Mouse (Mus musculus): ENCODE data around the gene Gnao1. TPM values are rescaled to one million over a fixed set of nuclear protein-coding genes. Genes with fewer than 3 reads are reported as not detected.

The Gnao1 gene
- polyA plus RNA-seq, 1 experiment from 2014 or later = not detected

- no peaks in the 10 kb centered on the region for H3K36me3 ChIP-seq (ENCODE audit: inconsistent target)
- no peak overlapping the region for H3K27ac ChIP-seq
- WGBS (ENCODE audit: missing documents) = 21% methylated on average over 6 of the region's 6 CpGs
- H3K4me3 ChIP-seq (ENCODE audit: inconsistent target) = no peak overlapping the region
- H3K79me2 ChIP-seq (ENCODE audit: inconsistent target) = no peaks in the 10 kb centered on the region
These were observed 123.1 kb downstream of the Gnao1 start for GRCm38 (mm10) chr8:93932873-93933272.

DNA sequence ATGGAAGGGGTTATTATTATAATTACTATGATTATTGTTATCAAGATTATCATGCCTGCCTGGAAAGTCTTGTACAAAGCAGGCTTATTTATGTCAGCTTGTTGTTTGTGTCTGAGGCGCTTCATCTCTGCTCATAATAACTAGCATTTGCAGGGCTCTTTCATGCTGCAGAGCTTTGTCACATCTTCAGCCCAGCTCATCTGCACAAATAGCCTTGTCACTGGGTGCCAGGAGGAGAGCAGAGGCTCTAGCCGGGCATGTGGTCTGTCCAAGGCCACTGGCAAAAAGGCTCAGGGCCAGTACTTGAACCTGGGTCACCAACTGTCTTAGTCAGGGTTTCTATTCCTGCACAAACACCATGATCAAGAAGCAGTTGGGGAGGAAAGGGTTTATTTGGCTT lies 123.5 kb downstream of the Gnao1 start:
- no peaks in the 10 kb centered on the region for H3K79me2 ChIP-seq (ENCODE audit: inconsistent target)
- no peaks in the 10 kb centered on the region for H3K36me3 ChIP-seq (ENCODE audit: inconsistent target)
- H3K4me3 ChIP-seq (ENCODE audit: inconsistent target) = no peak overlapping the region
- WGBS (ENCODE audit: missing documents) = 85% methylated on average over 2 of the region's 2 CpGs
- H3K27ac ChIP-seq = no peak overlapping the region

DNA sequence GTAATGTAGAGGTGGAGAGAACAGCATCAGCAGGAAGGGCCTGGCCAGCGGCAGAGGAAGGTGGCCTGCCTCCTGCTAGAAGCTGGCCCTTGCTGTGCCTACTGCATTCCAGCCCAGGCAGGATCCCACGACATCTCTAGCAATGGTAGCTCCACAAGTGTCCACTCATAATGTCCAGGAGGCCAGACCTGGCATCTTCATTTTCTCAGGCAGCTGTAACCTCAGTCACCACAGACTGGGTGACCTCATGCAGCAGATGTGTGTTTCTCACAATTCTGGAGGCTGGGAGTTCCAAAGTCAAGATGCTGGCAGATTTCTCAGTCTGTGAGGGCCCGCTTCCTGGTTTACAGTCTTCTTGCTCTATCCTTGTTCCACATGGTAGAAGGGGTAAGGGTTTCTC lies 128.4 kb downstream of the Gnao1 start:
- no peaks in the 10 kb centered on the region for H3K36me3 ChIP-seq (ENCODE audit: inconsistent target)
- WGBS (ENCODE audit: missing documents) = 88% methylated on average over 3 of the region's 3 CpGs
- no peak overlapping the region for H3K4me3 ChIP-seq (ENCODE audit: inconsistent target)
- no peaks in the 10 kb centered on the region for H3K79me2 ChIP-seq (ENCODE audit: inconsistent target)
- no peak overlapping the region for H3K27ac ChIP-seq

DNA sequence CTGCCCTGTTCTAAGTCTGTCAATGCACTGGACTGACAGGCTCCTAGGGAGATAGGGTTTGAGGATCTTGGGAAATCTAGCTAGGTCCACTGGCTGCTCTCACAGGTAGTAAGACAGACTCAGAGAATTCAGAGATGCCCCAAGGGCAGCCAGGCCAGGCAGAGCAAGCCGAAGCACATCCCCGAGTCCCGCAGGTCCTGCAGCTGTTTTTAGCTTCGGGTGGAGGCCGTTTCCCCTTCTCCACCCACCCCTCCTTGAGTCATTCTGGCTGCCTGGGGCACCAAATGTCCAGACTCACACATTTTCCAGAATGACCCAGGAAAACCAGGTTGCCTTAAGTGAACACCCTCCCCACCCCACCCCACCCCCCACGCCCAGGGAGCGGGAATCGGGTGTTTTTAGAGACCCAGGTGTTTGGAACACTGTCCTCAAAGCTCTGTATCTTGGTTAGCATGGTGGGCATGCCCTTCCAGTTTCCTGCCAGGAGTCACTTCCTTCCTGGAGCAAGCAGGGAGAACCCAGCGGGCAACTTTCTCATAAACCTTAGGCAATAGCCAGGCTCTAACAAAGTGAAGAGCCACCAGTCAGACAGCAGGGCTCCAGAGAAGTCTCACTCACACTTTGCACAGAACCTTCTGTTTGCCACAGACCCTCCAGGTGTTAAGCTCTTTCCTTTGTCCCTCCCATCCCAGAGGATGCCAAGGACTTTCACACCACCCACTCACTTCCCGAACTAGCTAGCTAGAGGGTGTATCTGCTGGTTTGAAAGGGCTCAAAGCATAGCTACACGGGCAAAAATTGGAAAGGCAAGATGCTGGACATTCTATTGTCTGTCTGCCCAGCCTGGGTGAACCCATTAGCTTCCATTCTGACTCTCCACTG lies 131.0 kb downstream of the Gnao1 start:
- WGBS (ENCODE audit: missing documents) = 44% methylated on average over 11 of the region's 11 CpGs
- Histone ChIP-seq H3K4me3 (ENCODE audit: inconsistent target) (no peak overlapping the region), H3K79me2 (ENCODE audit: inconsistent target) (no peaks in the 10 kb centered on the region), H3K27ac (no peak overlapping the region), H3K36me3 (ENCODE audit: inconsistent target) (no peaks in the 10 kb centered on the region)

DNA sequence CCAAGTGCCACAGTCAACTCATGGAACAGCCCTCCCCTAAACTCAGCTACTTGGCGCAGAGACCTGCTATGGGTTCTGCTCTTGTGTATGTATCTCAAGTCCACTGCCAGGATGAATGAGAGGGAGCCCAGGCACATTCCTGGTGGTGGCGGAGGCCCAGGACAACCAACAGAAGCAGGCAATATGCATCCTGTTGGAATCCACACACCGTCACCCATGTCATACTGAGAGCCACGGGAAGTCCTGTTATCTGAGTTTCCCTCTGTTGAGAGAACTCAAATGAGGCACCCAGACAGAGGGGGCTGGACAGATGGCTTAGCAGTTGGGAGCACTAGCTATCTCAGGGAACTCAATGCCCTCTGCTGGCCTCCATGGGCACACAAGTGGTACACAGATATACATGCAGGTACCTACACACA lies 131.9 kb downstream of the Gnao1 start:
- Histone ChIP-seq H3K79me2 (ENCODE audit: inconsistent target) (no peaks in the 10 kb centered on the region), H3K27ac (no peak overlapping the region), H3K36me3 (ENCODE audit: inconsistent target) (no peaks in the 10 kb centered on the region), H3K4me3 (ENCODE audit: inconsistent target) (no peak overlapping the region)
- 64% methylated on average over 4 of the region's 4 CpGs for WGBS (ENCODE audit: missing documents)

DNA sequence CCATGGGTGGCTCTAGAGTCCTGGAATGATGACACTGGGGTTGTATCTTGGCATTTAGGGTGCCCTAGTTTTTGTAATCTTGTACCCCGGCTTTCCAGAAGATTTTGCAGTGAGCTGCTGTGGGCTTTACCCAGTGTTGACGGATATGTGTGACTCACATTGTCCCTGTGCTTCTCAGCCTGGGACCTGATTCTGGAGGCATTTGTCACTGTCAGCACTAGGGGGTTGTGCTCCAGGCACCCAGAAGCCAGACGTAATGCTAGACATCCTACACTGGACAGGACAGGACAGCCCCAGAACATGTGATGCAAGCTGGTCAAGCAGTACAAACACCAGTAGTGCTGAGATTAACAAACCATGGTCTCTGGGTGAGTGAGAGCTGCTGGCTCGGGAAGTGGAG lies 136.0 kb downstream of the Gnao1 start:
- Histone ChIP-seq H3K4me3 (ENCODE audit: inconsistent target) (no peak overlapping the region), H3K36me3 (ENCODE audit: inconsistent target) (no peaks in the 10 kb centered on the region), H3K79me2 (ENCODE audit: inconsistent target) (no peaks in the 10 kb centered on the region), H3K27ac (no peak overlapping the region)
- WGBS (ENCODE audit: missing documents) = 94% methylated on average over 4 of the region's 4 CpGs

DNA sequence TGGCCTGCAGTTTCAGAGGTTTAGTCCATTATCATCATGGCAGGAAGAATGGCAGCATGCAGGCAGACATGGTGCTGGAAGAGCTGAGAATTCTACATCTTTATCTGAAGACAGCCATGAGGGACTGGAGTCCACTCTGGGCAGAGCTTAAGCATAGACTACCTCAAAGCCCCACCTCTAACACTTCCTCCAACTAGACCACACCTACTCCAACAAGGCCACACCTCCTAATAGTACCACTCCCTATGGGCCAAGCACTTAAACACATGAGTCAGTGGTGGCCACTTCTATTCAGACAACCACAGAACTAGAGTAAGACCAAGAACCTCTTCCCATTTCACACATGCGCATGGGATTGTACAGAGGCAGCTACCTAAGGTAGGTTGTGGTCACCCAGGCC lies 136.6 kb downstream of the Gnao1 start:
- no peak overlapping the region for H3K27ac ChIP-seq
- 86% methylated on average over 1 of the region's 1 CpGs for WGBS (ENCODE audit: missing documents)
- no peaks in the 10 kb centered on the region for H3K36me3 ChIP-seq (ENCODE audit: inconsistent target)
- no peaks in the 10 kb centered on the region for H3K79me2 ChIP-seq (ENCODE audit: inconsistent target)
- no peak overlapping the region for H3K4me3 ChIP-seq (ENCODE audit: inconsistent target)

DNA sequence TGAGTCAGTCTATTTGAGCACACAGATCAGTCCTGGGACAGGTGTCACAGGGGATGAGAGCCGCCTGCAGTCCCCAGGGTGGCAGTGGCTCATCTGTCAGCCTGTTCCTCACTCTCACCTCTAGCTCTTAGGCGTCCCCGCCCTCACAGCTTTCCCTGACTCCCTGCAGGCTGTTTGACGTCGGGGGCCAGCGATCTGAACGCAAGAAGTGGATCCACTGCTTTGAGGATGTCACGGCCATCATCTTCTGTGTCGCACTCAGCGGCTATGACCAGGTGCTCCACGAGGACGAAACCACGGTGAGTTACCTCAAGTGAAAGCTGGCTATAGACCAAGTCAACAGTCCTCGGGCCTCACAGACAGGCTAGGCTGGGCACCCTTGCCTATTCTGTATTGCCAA lies 140.4 kb downstream of the Gnao1 start:
- H3K36me3 ChIP-seq (ENCODE audit: inconsistent target) = no peaks in the 10 kb centered on the region
- WGBS (ENCODE audit: missing documents) = 90% methylated on average over 14 of the region's 14 CpGs

GRCm38 (mm10) chr8:93952511-93952910 lies 142.7 kb downstream of the Gnao1 start:
- no peak overlapping the region for H3K27ac ChIP-seq
- no peak overlapping the region for H3K4me3 ChIP-seq (ENCODE audit: inconsistent target)
- 91% methylated on average over 9 of the region's 9 CpGs for WGBS (ENCODE audit: missing documents)
- no peaks in the 10 kb centered on the region for H3K79me2 ChIP-seq (ENCODE audit: inconsistent target)
- H3K36me3 ChIP-seq (ENCODE audit: inconsistent target) = no peaks in the 10 kb centered on the region

More for the DNA sequence above, 140.4 kb downstream of the Gnao1 start:
- H3K79me2 ChIP-seq (ENCODE audit: inconsistent target) = no peaks in the 10 kb centered on the region
- no peak overlapping the region for H3K27ac ChIP-seq
- no peak overlapping the region for H3K4me3 ChIP-seq (ENCODE audit: inconsistent target)

GRCm38 (mm10) chr8:93958402-93958801 lies 148.6 kb downstream of the Gnao1 start:
- WGBS (ENCODE audit: missing documents) = 83% methylated on average over 8 of the region's 9 CpGs
- Histone ChIP-seq H3K4me3 (ENCODE audit: inconsistent target) (no peak overlapping the region), H3K36me3 (ENCODE audit: inconsistent target) (no peaks in the 10 kb centered on the region), H3K79me2 (ENCODE audit: inconsistent target) (no peaks in the 10 kb centered on the region), H3K27ac (no peak overlapping the region)

- no peaks in the 10 kb centered on the region for H3K79me2 ChIP-seq (ENCODE audit: inconsistent target)
- WGBS (ENCODE audit: missing documents) = 91% methylated on average over 6 of the region's 6 CpGs
- no peaks in the 10 kb centered on the region for H3K36me3 ChIP-seq (ENCODE audit: inconsistent target)
- H3K4me3 ChIP-seq (ENCODE audit: inconsistent target) = no peak overlapping the region
- no peak overlapping the region for H3K27ac ChIP-seq
These were observed 151.1 kb downstream of the Gnao1 start for GRCm38 (mm10) chr8:93960909-93961308.

DNA sequence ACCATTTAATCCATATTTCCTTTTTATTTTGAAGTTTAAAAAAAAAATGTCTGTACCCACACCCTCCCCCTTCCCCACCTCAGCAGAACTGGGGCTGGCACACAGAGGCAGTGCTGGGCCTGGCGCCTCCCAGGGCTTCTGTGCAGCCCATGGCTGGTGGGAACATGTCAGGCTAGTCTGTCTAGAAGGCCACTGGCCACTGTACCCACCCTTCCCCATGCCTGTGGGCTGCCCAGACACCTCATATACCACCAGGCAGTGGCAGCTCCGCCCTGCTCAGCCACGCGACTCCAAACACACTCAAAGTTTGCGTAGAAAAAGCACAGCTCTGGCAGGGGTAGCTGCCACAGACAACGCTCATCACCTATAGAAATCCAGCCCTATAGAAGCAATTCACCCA lies 158.5 kb downstream of the Gnao1 start:
- H3K36me3 ChIP-seq (ENCODE audit: inconsistent target) = peaks cover 14% of the 10 kb centered on the region
- 96% methylated on average over 6 of the region's 6 CpGs for WGBS (ENCODE audit: missing documents)
- H3K27ac ChIP-seq = no peak overlapping the region
- H3K79me2 ChIP-seq (ENCODE audit: inconsistent target) = no peaks in the 10 kb centered on the region
- H3K4me3 ChIP-seq (ENCODE audit: inconsistent target) = no peak overlapping the region

DNA sequence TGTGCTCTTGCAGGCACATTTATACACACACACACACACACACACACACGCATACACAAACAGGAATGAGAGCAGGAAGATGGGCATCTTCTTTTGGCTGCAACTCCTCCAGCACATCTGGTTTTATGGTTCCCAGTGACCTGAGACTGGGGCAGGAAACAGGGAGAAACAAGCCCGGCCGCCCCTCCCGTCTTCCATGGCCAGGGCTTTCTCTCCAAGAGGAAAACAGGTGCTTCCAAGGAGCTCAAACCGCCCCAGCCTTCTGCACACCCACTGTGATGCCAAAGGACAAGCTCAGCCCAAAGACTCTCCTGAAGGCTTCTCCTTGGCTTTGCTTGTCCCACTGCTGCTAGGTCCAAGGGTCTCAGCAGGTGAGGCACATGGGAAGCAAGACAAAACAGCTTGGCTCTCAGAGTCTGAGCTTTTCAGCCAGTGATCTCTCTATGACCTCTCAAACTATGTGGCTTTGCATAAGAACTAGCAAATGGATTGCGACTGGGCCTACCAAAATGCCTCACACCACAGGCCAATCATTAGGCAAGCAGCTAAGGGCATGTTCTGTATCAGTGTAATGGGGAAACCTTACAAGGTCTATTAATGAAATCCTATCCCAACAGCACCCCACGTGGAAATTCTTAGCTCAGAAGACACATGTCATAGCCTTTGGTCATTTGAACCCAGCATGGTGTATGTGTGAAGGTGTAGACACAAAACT lies 160.0 kb downstream of the Gnao1 start:
- peaks cover 29% of the 10 kb centered on the region for H3K36me3 ChIP-seq (ENCODE audit: inconsistent target)
- 89% methylated on average over 7 of the region's 7 CpGs for WGBS (ENCODE audit: missing documents)
- H3K79me2 ChIP-seq (ENCODE audit: inconsistent target) = no peaks in the 10 kb centered on the region
- no peak overlapping the region for H3K27ac ChIP-seq
- H3K4me3 ChIP-seq (ENCODE audit: inconsistent target) = no peak overlapping the region

DNA sequence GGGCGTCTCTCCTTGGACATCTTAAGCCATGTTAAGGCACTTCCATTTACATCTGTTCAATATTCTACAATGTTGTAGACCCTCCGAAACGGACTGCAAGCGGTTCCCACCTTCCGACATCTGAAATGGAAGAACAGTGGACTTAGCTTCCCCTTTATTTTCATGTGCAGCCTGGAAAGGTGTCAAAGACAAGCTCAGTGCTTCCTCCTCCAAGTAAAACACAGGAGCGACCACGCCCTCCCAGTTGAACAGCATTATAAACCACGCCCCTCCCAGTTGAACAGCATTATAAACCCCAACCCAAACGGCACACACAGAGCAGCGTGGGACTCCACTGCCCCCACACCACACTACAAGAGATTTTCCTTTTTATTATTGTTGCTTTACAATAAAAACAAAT lies 161.7 kb downstream of the Gnao1 start:
- H3K27ac ChIP-seq = no peak overlapping the region

DNA sequence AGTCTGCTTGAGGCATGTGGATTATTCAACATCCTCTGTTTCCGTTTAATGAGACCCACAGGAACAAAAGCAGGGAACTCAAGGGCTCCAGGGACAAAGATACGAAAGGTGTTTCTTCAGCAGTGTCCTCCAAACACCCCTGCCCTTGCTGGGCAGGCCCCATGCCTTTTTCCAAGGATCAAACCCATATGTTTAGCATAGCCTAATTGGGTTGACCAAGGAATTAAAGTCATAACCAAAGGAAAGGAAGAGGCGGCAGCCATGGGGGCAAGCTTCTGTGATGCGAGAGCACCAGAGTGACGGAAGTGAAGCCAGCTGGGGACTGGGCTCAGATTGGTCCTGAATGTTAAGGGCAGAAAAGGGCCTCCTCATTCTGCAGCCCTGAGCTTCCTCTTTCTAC lies 162.4 kb downstream of the Gnao1 start:
- no peaks in the 10 kb centered on the region for H3K79me2 ChIP-seq (ENCODE audit: inconsistent target)
- 88% methylated on average over 5 of the region's 5 CpGs for WGBS (ENCODE audit: missing documents)
- peaks cover 48% of the 10 kb centered on the region for H3K36me3 ChIP-seq (ENCODE audit: inconsistent target)
- no peak overlapping the region for H3K27ac ChIP-seq
- no peak overlapping the region for H3K4me3 ChIP-seq (ENCODE audit: inconsistent target)

More for the DNA sequence above, 161.7 kb downstream of the Gnao1 start:
- Histone ChIP-seq H3K79me2 (ENCODE audit: inconsistent target) (no peaks in the 10 kb centered on the region), H3K36me3 (ENCODE audit: inconsistent target) (peaks cover 46% of the 10 kb centered on the region), H3K4me3 (ENCODE audit: inconsistent target) (no peak overlapping the region)
- WGBS (ENCODE audit: missing documents) = 97% methylated on average over 10 of the region's 10 CpGs

All from macrophage (primary cell).